Mouse (Mus musculus) urinary bladder, postnatal 14 days (tissue): ENCODE measurements around the gene Ksr1.

Experiments
- DNase-seq: peaks from one replicate; pipeline ENCODE4 v3.0.0; 2021; ENCODE audit warnings: low spot score

The Ksr1 gene

GRCm38 (mm10) chr11:79146331-79146767 is at the start of gene Ksr1:
Gene Ksr1, minus strand, starts transcription at chr11:79146407.
- peak; percentile 94 for DNase-seq

- DNase-seq, result no peak
Observed at GRCm38 (mm10) chr11:79192176-79192575, 46.0 kb upstream of the Ksr1 start.

GRCm38 (mm10) chr11:79191214-79191613 is 45.0 kb upstream of the Ksr1 start:
- peak; percentile 33 for DNase-seq

GRCm38 (mm10) chr11:79190257-79190656 is 44.0 kb upstream of the Ksr1 start:
- no peak for DNase-seq

DNA sequence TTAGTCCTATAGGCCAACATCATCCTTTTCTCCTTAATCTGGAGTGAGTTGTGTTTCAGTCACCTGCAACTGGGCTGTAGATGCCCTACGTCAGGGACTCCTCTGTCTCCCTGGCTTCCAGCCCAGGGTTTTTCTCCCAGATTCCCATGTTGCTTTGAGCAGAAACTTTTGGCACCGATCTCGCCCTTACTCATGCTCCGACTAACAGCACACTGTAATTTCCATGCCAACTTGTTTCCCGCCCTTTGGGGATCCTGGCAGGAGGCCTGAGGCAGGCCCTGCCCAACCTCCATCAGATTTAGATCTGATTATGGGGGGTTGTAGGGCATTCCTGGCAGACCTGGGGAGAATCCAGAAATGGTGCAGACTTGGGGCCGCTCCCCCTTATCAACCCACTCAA is 42.0 kb upstream of the Ksr1 start:
- DNase-seq, result peak; percentile 77

DNA sequence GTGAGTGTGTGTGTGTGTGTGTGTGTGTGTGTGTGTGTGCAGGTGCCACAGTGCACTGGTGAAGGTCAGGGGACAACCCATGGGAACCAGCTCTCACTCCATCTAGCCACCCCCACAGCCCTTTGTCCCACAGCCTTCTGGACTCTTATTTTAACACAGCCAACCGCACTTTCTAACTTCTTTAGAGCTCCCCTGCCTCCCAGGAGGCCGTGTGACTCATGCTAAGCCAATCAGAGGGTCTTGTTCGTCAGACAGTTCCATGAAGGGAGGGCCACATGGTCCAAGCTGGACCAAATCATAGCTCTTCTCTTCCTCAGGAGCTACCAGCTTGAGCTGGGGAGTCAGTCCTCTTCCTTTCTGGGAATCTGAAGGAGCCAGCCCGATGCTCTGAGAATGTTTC is 41.1 kb upstream of the Ksr1 start:
- DNase-seq, result no peak

GRCm38 (mm10) chr11:79185683-79186082 is 39.5 kb upstream of the Ksr1 start:
- DNase-seq, result no peak

DNA sequence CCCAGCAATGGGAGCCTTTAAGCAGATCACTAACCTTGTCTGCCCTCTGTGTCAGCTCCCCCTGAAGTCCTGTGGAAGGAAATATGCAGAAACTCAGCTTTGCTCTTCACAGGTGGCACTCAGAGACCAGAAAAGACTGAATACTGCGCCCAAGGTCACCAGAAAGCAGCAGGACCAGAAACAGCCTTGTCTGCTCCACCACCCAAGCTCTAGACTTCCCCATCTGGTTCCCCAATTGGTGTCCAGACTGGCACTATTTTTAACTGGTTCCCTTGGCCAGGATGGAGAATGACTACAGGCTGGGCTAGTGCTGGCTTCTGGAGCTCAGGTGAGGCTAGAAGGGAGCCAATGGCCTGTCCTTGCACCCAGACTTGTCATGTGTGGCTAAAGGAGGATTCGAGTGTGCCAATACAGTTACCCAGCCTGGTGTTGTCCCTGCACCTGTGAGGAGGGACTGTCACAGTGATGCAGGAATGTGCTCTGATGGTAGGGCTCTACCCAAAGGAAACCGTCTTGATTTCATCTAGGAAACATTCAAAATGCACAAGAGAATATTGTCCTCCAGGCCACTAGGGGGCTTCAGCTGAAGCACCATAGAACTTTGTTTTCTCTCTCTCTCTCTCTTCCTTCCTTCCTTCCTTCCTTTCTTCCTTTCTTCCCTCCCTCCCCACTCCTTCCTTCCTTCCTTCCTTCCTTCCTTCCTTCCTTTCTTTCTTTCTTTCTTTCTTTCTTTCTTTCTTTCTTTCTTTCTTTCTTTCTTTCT is 38.1 kb upstream of the Ksr1 start:
- DNase-seq, result no peak

DNA sequence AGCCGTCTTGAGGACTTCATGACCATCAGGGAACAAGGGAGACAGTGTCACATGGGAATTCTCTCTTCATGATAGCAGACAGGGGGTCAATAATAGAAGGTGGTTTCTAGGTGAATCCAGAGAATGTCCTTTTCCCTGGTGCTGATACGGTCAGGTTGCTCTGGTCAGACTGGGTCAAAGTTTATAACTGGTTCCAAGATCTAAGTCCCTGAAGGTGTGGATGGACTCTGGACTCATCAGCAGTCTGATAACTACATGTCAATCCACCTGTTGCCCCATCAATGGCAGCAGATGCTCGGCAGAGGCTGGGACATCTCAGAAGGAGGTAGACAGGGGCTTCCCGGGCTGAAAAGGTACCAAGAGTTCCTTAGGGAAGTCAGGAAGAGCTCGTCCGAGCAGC is 37.2 kb upstream of the Ksr1 start:
- no peak for DNase-seq

GRCm38 (mm10) chr11:79182881-79183280 is 36.7 kb upstream of the Ksr1 start:
- peak; percentile 50 for DNase-seq

DNA sequence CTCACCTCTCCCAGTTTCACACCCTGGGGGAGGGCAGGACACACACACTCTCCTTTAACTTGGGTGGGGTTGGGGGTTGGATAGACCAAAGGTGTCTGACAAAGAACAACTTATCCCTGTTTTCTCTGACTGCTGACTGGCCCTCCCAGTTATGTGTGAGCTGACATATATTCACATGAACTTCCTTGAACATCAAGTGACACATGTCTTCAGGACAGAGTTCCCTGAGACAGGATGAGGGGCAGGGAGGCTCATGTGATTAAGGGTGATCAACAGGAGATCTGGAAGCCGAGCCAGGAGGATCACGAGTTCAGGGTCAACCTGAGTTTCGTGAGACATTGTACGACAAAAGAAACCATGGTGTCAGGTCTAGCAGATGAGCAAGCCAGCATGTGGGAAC is 35.7 kb upstream of the Ksr1 start:
- no peak for DNase-seq

DNA sequence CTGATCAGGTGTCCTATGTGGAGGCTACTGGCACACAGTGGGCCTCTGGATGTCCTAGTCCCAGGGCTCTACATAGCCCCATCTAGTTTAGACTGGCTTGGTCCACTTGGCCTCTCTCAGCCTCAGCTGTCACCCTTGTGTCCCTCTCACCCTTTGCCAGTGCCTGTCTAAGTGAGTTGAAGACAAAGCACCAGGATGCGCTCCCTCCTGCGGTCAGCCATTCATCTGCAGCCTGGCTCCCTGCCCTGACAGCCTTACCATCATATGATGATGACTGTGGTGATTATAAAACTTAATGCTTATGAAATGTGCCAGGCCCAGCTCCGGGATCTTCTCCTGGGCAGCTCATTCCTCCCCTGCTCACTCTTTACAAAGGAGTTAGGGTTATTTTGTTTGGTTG is 30.5 kb upstream of the Ksr1 start:
- DNase-seq, result no peak

GRCm38 (mm10) chr11:79172054-79172453 is 25.8 kb upstream of the Ksr1 start:
- no peak for DNase-seq

- no peak for DNase-seq
Observed at GRCm38 (mm10) chr11:79166582-79167300, 20.5 kb upstream of the Ksr1 start.

- DNase-seq, result no peak
Observed at GRCm38 (mm10) chr11:79161077-79161758, 15.0 kb upstream of the Ksr1 start.

DNA sequence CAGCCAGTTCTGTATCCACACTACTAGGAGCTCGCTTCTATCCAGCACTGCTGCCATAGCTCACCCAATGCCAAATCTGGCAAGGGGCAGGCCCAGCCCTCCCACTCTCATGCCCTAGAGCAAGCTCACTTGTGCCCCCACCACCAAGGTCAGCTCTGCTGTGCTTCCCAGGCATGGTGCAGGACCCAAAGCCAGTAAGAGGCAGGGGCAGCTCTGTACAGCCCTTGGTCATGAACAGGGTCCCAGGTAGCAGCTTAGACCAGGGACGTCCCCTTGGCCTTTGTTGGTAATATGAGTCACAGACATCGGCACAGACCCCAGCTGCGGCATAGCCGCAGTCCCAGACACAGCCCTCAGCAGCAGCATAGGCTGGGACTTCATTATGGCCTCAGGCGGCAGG is 13.9 kb upstream of the Ksr1 start:
- DNase-seq, result no peak

- DNase-seq, result no peak
Observed at GRCm38 (mm10) chr11:79157729-79158128, 11.5 kb upstream of the Ksr1 start.

DNA sequence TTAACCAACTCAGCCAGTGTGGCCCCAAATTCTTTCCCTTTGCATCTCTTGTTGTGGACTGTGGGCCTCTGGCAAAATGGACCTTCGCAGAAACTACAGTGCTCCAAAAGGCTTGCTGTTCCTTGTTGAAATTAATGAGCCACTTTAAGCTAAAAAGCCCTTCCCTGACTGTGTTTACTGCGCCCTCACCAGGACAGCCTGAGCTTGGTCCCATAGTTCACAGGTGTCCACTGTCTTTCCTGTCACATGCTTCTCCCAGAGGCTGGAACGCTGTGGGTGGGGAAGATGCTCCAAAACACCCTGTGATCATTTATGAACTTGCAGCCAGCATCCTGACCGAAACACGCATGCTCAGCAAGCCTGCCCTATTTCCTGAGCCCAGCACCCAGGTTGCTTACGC is 9.1 kb upstream of the Ksr1 start:
- no peak for DNase-seq

DNA sequence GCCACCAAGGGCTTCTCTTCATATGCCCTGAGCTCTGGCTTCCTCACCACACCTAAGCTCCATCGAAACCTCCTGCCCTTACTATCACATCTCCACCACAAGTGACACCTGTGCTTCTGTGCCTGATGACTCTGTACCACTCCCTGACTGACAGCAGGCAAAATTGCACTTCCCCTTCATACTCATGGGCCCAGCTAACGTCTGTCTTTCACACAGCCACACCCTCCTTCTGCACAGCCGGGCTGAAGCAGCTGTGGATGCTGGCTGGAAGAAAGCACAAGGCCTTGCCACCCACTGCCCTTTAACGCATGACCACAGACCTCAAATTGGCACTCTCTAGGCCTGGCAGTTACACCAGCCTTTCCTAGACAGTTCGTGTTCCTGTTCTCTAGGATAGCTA is 6.5 kb upstream of the Ksr1 start:
- DNase-seq, result no peak

GRCm38 (mm10) chr11:79151874-79152273 is 5.7 kb upstream of the Ksr1 start:
- no peak for DNase-seq

- DNase-seq, result no peak
Observed at GRCm38 (mm10) chr11:79150301-79150700, 4.1 kb upstream of the Ksr1 start.

- no peak for DNase-seq
Observed at GRCm38 (mm10) chr11:79149295-79149694, 3.1 kb upstream of the Ksr1 start.

DNA sequence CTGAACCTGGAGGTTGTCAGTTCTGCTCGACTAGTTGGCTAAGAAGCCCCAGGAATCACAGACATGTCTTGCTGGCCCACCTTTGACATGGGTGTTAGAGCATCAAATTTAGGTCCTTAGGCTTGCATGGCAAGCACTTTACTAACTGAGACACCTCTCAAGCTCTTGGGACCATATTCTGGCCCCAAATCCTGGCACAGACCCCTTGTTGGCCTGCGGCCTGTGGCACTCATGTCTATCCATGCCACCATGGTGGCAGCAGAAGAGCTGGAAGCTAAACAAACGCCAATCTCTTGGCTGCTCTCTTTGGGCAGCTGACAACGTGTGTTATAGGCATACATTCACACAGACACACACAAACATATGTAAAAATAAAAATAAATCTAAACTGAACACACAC is 2.6 kb upstream of the Ksr1 start:
- DNase-seq, result no peak
